Mouse (Mus musculus): ENCODE results near the gene Gm42906. TPM values are rescaled to one million over a fixed set of nuclear protein-coding genes. Genes with fewer than 3 reads are reported as not detected.

The Gm42906 gene
- total and polyA plus RNA-seq, 3 experiments: not detected

DNA sequence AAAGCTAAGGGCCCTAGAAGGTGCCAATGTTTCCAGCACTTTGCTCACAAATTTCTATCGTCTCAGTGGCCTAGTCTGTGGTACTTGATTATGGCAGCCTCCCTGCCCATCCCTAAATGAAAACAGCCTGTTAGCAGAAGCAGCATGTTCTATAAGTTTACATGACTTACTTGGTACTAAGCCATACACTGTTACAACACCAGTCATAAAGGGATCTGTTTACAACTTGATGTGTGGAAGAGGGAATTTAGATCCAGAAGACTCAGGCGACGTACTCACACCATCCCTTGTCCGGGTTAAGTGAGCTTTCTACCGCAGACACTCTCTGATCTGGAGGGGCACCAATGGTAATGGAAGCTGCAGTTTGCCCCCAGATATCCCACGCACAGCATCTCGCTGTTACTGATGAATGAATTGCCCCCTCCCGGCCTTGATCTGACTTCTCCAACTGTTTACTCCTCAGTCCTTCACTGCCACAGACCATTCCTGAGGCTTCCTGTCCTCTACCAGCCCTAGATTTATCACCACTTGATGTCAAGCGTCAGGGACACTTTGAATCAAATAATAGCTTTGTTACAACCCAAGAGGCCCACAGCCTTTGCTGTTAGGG, 247.7 kb downstream of the Gm42906 start:
- H3K4me1 ChIP-seq (ENCODE audit: control insufficient read depth in 1 of 2, insufficient read depth in 2 of 2, low read length in 2 of 2): no peaks in the 10 kb centered on the region
- H3K9ac ChIP-seq (ENCODE audit: control insufficient read depth, low read depth, low read length, poor library complexity, severe bottlenecking): no peak overlapping the region
- no peaks in the 10 kb centered on the region for H3K27me3 ChIP-seq (ENCODE audit: control insufficient read depth in 1 of 2, insufficient read depth in 2 of 2, low read length in 2 of 2)
- no peak for DNase-seq (ENCODE audit: low read depth, low spot score)
- no peak overlapping the region for H3K4me3 ChIP-seq (ENCODE audit: control insufficient read depth in 1 of 2, insufficient read depth in 1 of 2, low read depth in 2 of 2, low read length in 2 of 2)
- H3K36me3 ChIP-seq (ENCODE audit: control insufficient read depth in 1 of 2, insufficient read depth in 2 of 2, low read length in 2 of 2): no peaks in the 10 kb centered on the region
- no peak for TF ChIP-seq E2F4 (IDR thresholded peaks at IDR 0.05; ENCODE audit: borderline replicate concordance, low read depth, low read length)
- no peak for TF ChIP-seq MEF2A (IDR thresholded peaks at IDR 0.05; ENCODE audit: extremely low read depth, insufficient replicate concordance, low read depth, low read length, poor library complexity, severe bottlenecking)
- no peak for TF ChIP-seq MXI1 (IDR thresholded peaks at IDR 0.05; ENCODE audit: low read depth, low read length)
- no peaks in the 10 kb centered on the region for H3K9me3 ChIP-seq (replicated peaks; ENCODE audit: insufficient read depth, low read length)
- H3K79me2 ChIP-seq (ENCODE audit: control insufficient read depth, insufficient read depth, low read length, poor library complexity): no peaks in the 10 kb centered on the region
- H3K27ac ChIP-seq (ENCODE audit: control insufficient read depth, low read depth, low read length): no peak overlapping the region

DNA sequence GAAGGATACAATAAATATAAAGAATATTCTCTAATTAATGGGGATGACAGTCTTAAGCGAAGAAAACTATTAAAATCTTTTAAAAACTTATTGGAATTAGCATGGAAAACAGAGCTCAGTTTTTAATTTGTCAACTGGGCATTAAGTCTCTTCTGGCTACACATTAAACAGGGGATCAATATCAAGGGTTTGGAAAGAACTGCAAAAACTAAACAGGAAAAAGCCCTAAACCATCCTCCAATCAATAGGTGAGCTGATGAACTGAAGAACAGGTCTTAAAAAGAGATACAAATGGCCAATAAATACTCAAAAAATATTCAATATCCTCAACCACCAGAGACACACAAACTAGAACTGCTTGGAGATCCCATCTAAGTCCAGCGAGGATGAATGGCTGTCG, 250.8 kb downstream of the Gm42906 start:
- H3K27me3 ChIP-seq (ENCODE audit: control insufficient read depth in 1 of 2, insufficient read depth in 2 of 2, low read length in 2 of 2): no peaks in the 10 kb centered on the region
- no peak for DNase-seq (ENCODE audit: low read depth, low spot score)
- TF ChIP-seq MAZ (IDR thresholded peaks at IDR 0.05; ENCODE audit: low read depth, low read length): no peak
- TF ChIP-seq ETS1 (IDR thresholded peaks at IDR 0.05; ENCODE audit: low read depth, low read length): no peak
- no peak for TF ChIP-seq ZMIZ1 (IDR thresholded peaks at IDR 0.05; ENCODE audit: low read depth, low read length)
- TF ChIP-seq KAT2A (conservative IDR thresholded peaks at IDR 0.05; ENCODE audit: low read depth, low read length): no peak
- no peak for TF ChIP-seq MAFK (IDR thresholded peaks at IDR 0.05; ENCODE audit: borderline replicate concordance, low read depth, low read length)
- no peak for TF ChIP-seq JUND (IDR thresholded peaks at IDR 0.05; ENCODE audit: low read depth, low read length)
- no peak for TF ChIP-seq TBP (IDR thresholded peaks at IDR 0.05; ENCODE audit: low read depth, low read length)
- TF ChIP-seq SIN3A (IDR thresholded peaks at IDR 0.05; ENCODE audit: low read length): no peak
- no peak for TF ChIP-seq CHD2 (IDR thresholded peaks at IDR 0.05; ENCODE audit: low read length)
- TF ChIP-seq POLR2A (IDR thresholded peaks at IDR 0.05; ENCODE audit: control insufficient read depth in 1 of 2, insufficient read depth in 1 of 2, low read depth in 1 of 2, low read length in 2 of 2, poor library complexity in 1 of 2): no peak
- TF ChIP-seq MYB (IDR thresholded peaks at IDR 0.05; ENCODE audit: low read depth, low read length): no peak
- no peak for TF ChIP-seq SMC3 (IDR thresholded peaks at IDR 0.05; ENCODE audit: low read depth, low read length)
- TF ChIP-seq MXI1 (IDR thresholded peaks at IDR 0.05; ENCODE audit: low read depth, low read length): no peak
- TF ChIP-seq CHD1 (IDR thresholded peaks at IDR 0.05; ENCODE audit: low read depth, low read length): no peak
- H3K27ac ChIP-seq (ENCODE audit: control insufficient read depth, low read depth, low read length): no peak overlapping the region
- no peak overlapping the region for H3K9ac ChIP-seq (ENCODE audit: control insufficient read depth, low read depth, low read length, poor library complexity, severe bottlenecking)
- no peaks in the 10 kb centered on the region for H3K36me3 ChIP-seq (ENCODE audit: control insufficient read depth in 1 of 2, insufficient read depth in 2 of 2, low read length in 2 of 2)
- no peaks in the 10 kb centered on the region for H3K79me2 ChIP-seq (ENCODE audit: control insufficient read depth, insufficient read depth, low read length, poor library complexity)
- H3K9me3 ChIP-seq (replicated peaks; ENCODE audit: insufficient read depth, low read length): no peaks in the 10 kb centered on the region
- H3K4me3 ChIP-seq (ENCODE audit: control insufficient read depth in 1 of 2, insufficient read depth in 1 of 2, low read depth in 2 of 2, low read length in 2 of 2): no peak overlapping the region
- H3K4me1 ChIP-seq (ENCODE audit: control insufficient read depth in 1 of 2, insufficient read depth in 2 of 2, low read length in 2 of 2): no peaks in the 10 kb centered on the region

Measured in MEL (cell line).